Mouse (Mus musculus) erythroblast, embryonic 14.5 days (primary cell): ENCODE data around the gene Fads6.

Source experiments
- GATA1 ChIP-seq: IDR thresholded peaks from 2 replicates; pipeline ENCODE4 v1.6.1; 2012; ENCODE audit warnings: low read length, inconsistent platforms, mixed read lengths
- TAL1 ChIP-seq: IDR thresholded peaks from 3 replicates; pipeline ENCODE4 v1.6.1; 2012; ENCODE audit warnings: low read length, inconsistent platforms, mixed read lengths

- TF ChIP-seq TAL1 (no peak), GATA1 (no peak)
Measured at GRCm38 (mm10) chr11:115276780-115277603, 20.5 kb downstream of the Fads6 start, which contains the start of gene Fdxr.
